Mouse (Mus musculus) neural tube, embryonic 13.5 days (tissue): ENCODE measurements around the gene Dytn. TPM values are rescaled to one million over a fixed set of nuclear protein-coding genes. Genes with fewer than 3 reads are reported as not detected.

ENCODE experiments used
- ATAC-seq: fragments of 200-750 bp; cut with Nextera tagmentation; 2 replicates; pipeline ENCODE4 v1.8.0; 2017; ENCODE audit warnings: low read depth, mild to moderate bottlenecking, moderate TSS enrichment, moderate library complexity
- H3K27ac ChIP-seq: fragments of 300-500 bp; sonication (generic); replicated peaks from 2 replicates; pipeline ENCODE4 v1.5.1; 2015; ENCODE audit warnings: moderate library complexity, mild to moderate bottlenecking, inconsistent platforms
- H3K27me3 ChIP-seq: fragments of 300-500 bp; sonication (generic); 2 replicates; pipeline ENCODE4 v1.6.1; 2015; ENCODE audit warnings: mild to moderate bottlenecking, inconsistent platforms
- H3K36me3 ChIP-seq: fragments of 300-500 bp; sonication (generic); 2 replicates; pipeline ENCODE4 v1.6.1; 2015; ENCODE audit warnings: mild to moderate bottlenecking, inconsistent platforms
- H3K4me1 ChIP-seq: fragments of 300-500 bp; sonication (generic); replicated peaks from 2 replicates; pipeline ENCODE4 v1.6.1; 2015; ENCODE audit warnings: inconsistent platforms
- H3K4me2 ChIP-seq: fragments of 300-500 bp; sonication (generic); 2 replicates; pipeline ENCODE4 v1.6.1; 2015; ENCODE audit warnings: inconsistent platforms, mild to moderate bottlenecking, moderate library complexity
- H3K4me3 ChIP-seq: fragments of 300-500 bp; sonication (generic); 2 replicates; pipeline ENCODE4 v1.5.1; 2015; ENCODE audit warnings: mild to moderate bottlenecking, inconsistent platforms
- H3K9ac ChIP-seq: fragments of 300-500 bp; sonication (generic); 2 replicates; pipeline ENCODE4 v1.6.1; 2015; ENCODE audit warnings: moderate library complexity, mild to moderate bottlenecking, inconsistent platforms
- H3K9me3 ChIP-seq: fragments of 300-500 bp; sonication (generic); 2 replicates; pipeline ENCODE4 v1.6.1; 2016; ENCODE audit warnings: inconsistent platforms
- WGBS: fragments of 180-500 bp; shearing (Covaris S2); methylation state at CpG from one replicate; pipeline ENCODE4 v1.1.7; 2015; 5-methylcytosine and 5-hydroxymethylcytosine counted together
- polyA plus RNA-seq: library from polyadenylated mRNA; unstranded; fragments of >200 nt; fragmentation: Nextera tagmentation; extraction: Ambion mirVana; gene quantifications from 2 replicates; pipeline ENCODE4 v1.2.1, GENCODE M21; 2015

Gene Dytn
- polyA plus RNA-seq, 1 experiment from 2014 or later, result 1.0 TPM

DNA sequence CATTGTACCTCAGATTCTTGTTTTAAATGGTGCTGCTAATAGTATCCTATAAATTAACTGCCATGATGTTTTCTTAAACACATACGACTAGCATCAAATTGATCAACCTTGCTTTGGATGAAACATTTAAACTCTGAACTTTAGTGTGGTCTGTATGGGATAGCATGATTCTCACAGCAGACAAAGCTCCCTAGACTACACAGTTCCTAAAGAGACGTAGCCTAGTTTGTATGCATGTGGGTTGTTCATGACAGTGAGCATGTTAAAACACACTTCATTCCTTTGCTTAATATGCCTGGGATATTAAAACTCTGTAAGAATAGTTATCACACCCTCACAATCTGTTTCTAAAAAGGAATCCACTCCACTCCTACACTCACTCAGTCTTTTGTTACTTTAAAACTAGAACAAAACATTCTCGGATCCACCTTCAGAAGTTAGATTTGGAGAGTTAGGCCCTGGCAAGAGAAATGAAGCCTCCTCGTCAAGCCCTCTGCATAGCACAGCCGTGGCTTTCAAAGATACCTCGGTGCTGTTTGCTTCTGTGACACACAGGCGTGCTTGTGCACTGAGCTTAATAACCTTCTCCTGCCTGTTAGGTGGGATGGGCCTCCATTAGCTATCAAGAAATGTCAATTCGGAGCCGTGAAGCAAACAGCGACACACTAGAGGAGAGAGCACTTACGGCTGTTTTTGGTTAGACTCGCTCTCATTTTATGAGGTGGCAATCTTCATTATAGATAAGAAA is 112.7 kb downstream of the Dytn start:
- WGBS, result 58% methylated on average over 12 of the region's 12 CpGs
- Histone ChIP-seq H3K27ac (0 out of 2 replicates have a peak overlapping the region, but pooled peaks have one; percentile 46), H3K4me2 (no peak overlapping the region), H3K4me1 (peaks cover 27% of the 10 kb centered on the region), H3K27me3 (no peaks in the 10 kb centered on the region), H3K9ac (no peak overlapping the region), H3K36me3 (no peaks in the 10 kb centered on the region), H3K9me3 (no peaks in the 10 kb centered on the region), H3K4me3 (no peak overlapping the region)
- no peak for ATAC-seq

DNA sequence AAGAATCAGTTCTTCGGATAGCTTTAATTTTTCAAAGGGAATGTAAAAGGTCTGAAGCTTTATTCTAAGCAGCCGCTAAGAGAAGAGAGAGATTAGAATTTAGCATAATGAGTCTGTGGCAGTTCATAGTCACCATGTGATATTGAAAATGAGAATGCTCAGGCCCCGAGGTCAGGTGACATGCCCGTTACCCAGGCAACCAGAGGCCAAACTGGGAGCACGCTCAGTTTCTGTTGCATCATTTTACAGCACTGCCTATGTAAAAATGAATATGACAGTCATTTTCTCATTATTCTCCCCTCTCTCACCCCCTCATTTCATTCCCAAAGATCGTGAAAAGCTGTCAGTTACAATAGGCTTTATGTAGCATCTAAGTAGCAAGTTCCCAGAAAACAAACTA is 113.3 kb downstream of the Dytn start:
- Histone ChIP-seq H3K27ac (no peak overlapping the region), H3K27me3 (no peaks in the 10 kb centered on the region), H3K9me3 (no peaks in the 10 kb centered on the region), H3K4me3 (no peak overlapping the region), H3K4me2 (no peak overlapping the region), H3K4me1 (peaks cover 27% of the 10 kb centered on the region), H3K9ac (no peak overlapping the region), H3K36me3 (no peaks in the 10 kb centered on the region)
- 0 out of 2 replicates have a peak, but pooled peaks have one; percentile 57 for ATAC-seq
- WGBS, result 31% methylated on average over 6 of the region's 6 CpGs

Other genes with a start within 250 kb of the Dytn start
- 13.9 and 14.9 TPM in 2 replicates for gene Adam23, start 241.0 kb downstream of the Dytn start, polyA plus RNA-seq
- not detected in 2 replicates for gene Gm39653, start 71.0 kb downstream of the Dytn start, polyA plus RNA-seq
- gene Mdh1b, start 43.4 kb upstream of the Dytn start, polyA plus RNA-seq, result 0.25 and 0.29 TPM in 2 replicates
- gene Fastkd2, start 43.7 kb upstream of the Dytn start, polyA plus RNA-seq, result 37.5 and 38.3 TPM in 2 replicates
- gene 4933402D24Rik, start 82.3 kb upstream of the Dytn start, polyA plus RNA-seq, result 0.14 TPM in 1 of 2 replicates, not detected in the other